Mouse (Mus musculus): ENCODE data around the gene Tomm20l. TPM values are rescaled to one million over a fixed set of nuclear protein-coding genes. Genes with fewer than 3 reads are reported as not detected.

Gene Tomm20l
- total and polyA plus RNA-seq, 3 experiments = 0.29 TPM; not detected in 2

- no peak for DNase-seq (ENCODE audit: low read depth, low spot score)
- no peaks in the 10 kb centered on the region for H3K79me2 ChIP-seq (ENCODE audit: control insufficient read depth, insufficient read depth, low read length, poor library complexity)
- TF ChIP-seq MYC (IDR thresholded peaks at IDR 0.05; ENCODE audit: low read depth, low read length) (no peak), MXI1 (IDR thresholded peaks at IDR 0.05; ENCODE audit: low read depth, low read length) (no peak), SMC3 (IDR thresholded peaks at IDR 0.05; ENCODE audit: low read depth, low read length) (no peak), TAL1 (IDR thresholded peaks at IDR 0.05; ENCODE audit: low read length) (no peak), USF1 (IDR thresholded peaks at IDR 0.05; ENCODE audit: low read depth, low read length) (no peak), CHD2 (IDR thresholded peaks at IDR 0.05; ENCODE audit: low read length) (no peak), BHLHE40 (IDR thresholded peaks at IDR 0.05; ENCODE audit: borderline replicate concordance, low read depth, low read length) (no peak), POLR2A (IDR thresholded peaks at IDR 0.05; ENCODE audit: control insufficient read depth in 1 of 2, insufficient read depth in 1 of 2, low read depth in 1 of 2, low read length in 2 of 2, poor library complexity in 1 of 2) (no peak)
- H3K27me3 ChIP-seq (ENCODE audit: control insufficient read depth in 1 of 2, insufficient read depth in 2 of 2, low read length in 2 of 2) = no peaks in the 10 kb centered on the region
- no peak overlapping the region for H3K9ac ChIP-seq (ENCODE audit: control insufficient read depth, low read depth, low read length, poor library complexity, severe bottlenecking)
- H3K36me3 ChIP-seq (ENCODE audit: control insufficient read depth in 1 of 2, insufficient read depth in 2 of 2, low read length in 2 of 2) = peaks cover under 1 to 7% of the 10 kb centered on the region in 2 experiments
- no peak overlapping the region for H3K27ac ChIP-seq (ENCODE audit: control insufficient read depth, low read depth, low read length)
- H3K4me1 ChIP-seq (ENCODE audit: control insufficient read depth in 1 of 2, insufficient read depth in 2 of 2, low read length in 2 of 2) = peaks cover 0 to 1% of the 10 kb centered on the region in 2 experiments; a peak in 1 of 4 replicates
- H3K9me3 ChIP-seq (replicated peaks; ENCODE audit: insufficient read depth, low read length) = no peaks in the 10 kb centered on the region
- H3K4me3 ChIP-seq (ENCODE audit: control insufficient read depth in 1 of 2, insufficient read depth in 1 of 2, low read depth in 2 of 2, low read length in 2 of 2) = no peak overlapping the region
Observed at GRCm38 (mm10) chr12:71157974-71158373, 46.7 kb downstream of the Tomm20l start.

GRCm38 (mm10) chr12:71164410-71164809 lies 53.2 kb downstream of the Tomm20l start:
- peak; percentile 94 for DNase-seq (ENCODE audit: low read depth, low spot score)
- no peak overlapping the region for H3K4me3 ChIP-seq (ENCODE audit: control insufficient read depth in 1 of 2, insufficient read depth in 1 of 2, low read depth in 2 of 2, low read length in 2 of 2)
- no peaks in the 10 kb centered on the region for H3K9me3 ChIP-seq (replicated peaks; ENCODE audit: insufficient read depth, low read length)
- no peak overlapping the region for H3K9ac ChIP-seq (ENCODE audit: control insufficient read depth, low read depth, low read length, poor library complexity, severe bottlenecking)
- no peaks in the 10 kb centered on the region for H3K27me3 ChIP-seq (ENCODE audit: control insufficient read depth in 1 of 2, insufficient read depth in 2 of 2, low read length in 2 of 2)
- H3K79me2 ChIP-seq (ENCODE audit: control insufficient read depth, insufficient read depth, low read length, poor library complexity) = no peaks in the 10 kb centered on the region
- peaks cover 2 to 6% of the 10 kb centered on the region in 2 experiments; a peak in 2 of 4 replicates for H3K4me1 ChIP-seq (ENCODE audit: control insufficient read depth in 1 of 2, insufficient read depth in 2 of 2, low read length in 2 of 2)
- H3K27ac ChIP-seq (ENCODE audit: control insufficient read depth, low read depth, low read length) = no peak overlapping the region
- peaks cover 2 to 16% of the 10 kb centered on the region in 2 experiments for H3K36me3 ChIP-seq (ENCODE audit: control insufficient read depth in 1 of 2, insufficient read depth in 2 of 2, low read length in 2 of 2)
- TF ChIP-seq HCFC1 (IDR thresholded peaks at IDR 0.05; ENCODE audit: low read depth, low read length) (no peak), MAZ (IDR thresholded peaks at IDR 0.05; ENCODE audit: low read depth, low read length) (0 out of 2 replicates have a peak, but pooled peaks have one; percentile 47), GABPA (IDR thresholded peaks at IDR 0.05; ENCODE audit: low read depth, low read length) (no peak), BHLHE40 (IDR thresholded peaks at IDR 0.05; ENCODE audit: borderline replicate concordance, low read depth, low read length) (peak; percentile 66; the same call in 1 of the 2 replicates), USF2 (IDR thresholded peaks at IDR 0.05; ENCODE audit: borderline replicate concordance in 1 of 2, insufficient read depth in 1 of 2, low read depth in 1 of 2, low read length in 2 of 2) (no peak), KAT2A (conservative IDR thresholded peaks at IDR 0.05; ENCODE audit: low read depth, low read length) (peak; percentile 27; the same call in 1 of the 2 replicates), MAFK (IDR thresholded peaks at IDR 0.05; ENCODE audit: borderline replicate concordance, low read depth, low read length) (peak; percentile 88), SMC3 (IDR thresholded peaks at IDR 0.05; ENCODE audit: low read depth, low read length) (no peak), MYC (IDR thresholded peaks at IDR 0.05; ENCODE audit: low read depth, low read length) (peak; percentile 72), NELFE (IDR thresholded peaks at IDR 0.05; ENCODE audit: low read depth, low read length) (no peak), SIN3A (IDR thresholded peaks at IDR 0.05; ENCODE audit: low read length) (peak; percentile 69), POLR2AphosphoS2 (IDR thresholded peaks at IDR 0.05; ENCODE audit: low read length) (no peak), POLR2A (IDR thresholded peaks at IDR 0.05; ENCODE audit: control insufficient read depth in 1 of 2, insufficient read depth in 1 of 2, low read depth in 1 of 2, low read length in 2 of 2, poor library complexity in 1 of 2) (0 out of 4 replicates have a peak, but pooled peaks of 1 of the 2 experiments have one; percentile 29), MYB (IDR thresholded peaks at IDR 0.05; ENCODE audit: low read depth, low read length) (peak; percentile 63), ZNF384 (IDR thresholded peaks at IDR 0.05; ENCODE audit: low read depth, low read length) (peak; percentile 62; the same call in 1 of the 2 replicates), RAD21 (IDR thresholded peaks at IDR 0.05; ENCODE audit: low read depth, low read length) (no peak), TAL1 (IDR thresholded peaks at IDR 0.05; ENCODE audit: low read length) (peak; percentile 97), ETS1 (IDR thresholded peaks at IDR 0.05; ENCODE audit: low read depth, low read length) (peak; percentile 66), MAX (IDR thresholded peaks at IDR 0.05; ENCODE audit: low read length) (peak; percentile 71), MEF2A (IDR thresholded peaks at IDR 0.05; ENCODE audit: extremely low read depth, insufficient replicate concordance, low read depth, low read length, poor library complexity, severe bottlenecking) (no peak), E2F4 (IDR thresholded peaks at IDR 0.05; ENCODE audit: borderline replicate concordance, low read depth, low read length) (no peak), ZKSCAN1 (IDR thresholded peaks at IDR 0.05; ENCODE audit: low read depth, low read length) (no peak), TCF12 (IDR thresholded peaks at IDR 0.05; ENCODE audit: low read depth, low read length) (peak; percentile 95), RCOR1 (IDR thresholded peaks at IDR 0.05; ENCODE audit: low read depth, low read length) (peak; percentile 100), USF1 (IDR thresholded peaks at IDR 0.05; ENCODE audit: low read depth, low read length) (no peak), EP300 (IDR thresholded peaks at IDR 0.05; ENCODE audit: low read depth in 1 of 2, low read length in 2 of 2) (peak; percentile 94 to 98), GATA1 (IDR thresholded peaks at IDR 0.05; ENCODE audit: low read depth, low read length) (peak; percentile 98), NRF1 (IDR thresholded peaks at IDR 0.05; ENCODE audit: insufficient read depth, low read depth, low read length, poor library complexity, severe bottlenecking) (no peak)

All from MEL (cell line).